Mouse (Mus musculus): ENCODE data around the gene Hopx.

- TF ChIP-seq CTCF (conservative IDR thresholded peaks at IDR 0.05; ENCODE audit: low read length), result no peak
- no peak for TF ChIP-seq NANOG (IDR thresholded peaks at IDR 0.05; ENCODE audit: borderline replicate concordance, low read length)
Observed at GRCm38 (mm10) chr5:77157777-77158540, 43.0 kb upstream of the Hopx start.
